Mouse (Mus musculus): ENCODE results near the gene Mcrip1. TPM values are rescaled to one million over a fixed set of nuclear protein-coding genes. Genes with fewer than 3 reads are reported as not detected.
"Not testable (repeated sequence)": the region's sequence is repeated elsewhere in the genome, so short reads cannot be mapped to it uniquely, and the experiment has no call there.

Gene Mcrip1
- polyA plus RNA-seq, 1 experiment from 2014 or later, result 115 TPM

GRCm38 (mm10) chr11:120560952-120561728, 11.6 kb upstream of the Mcrip1 start:
- Histone ChIP-seq H3K36me3 (ENCODE audit: control insufficient read depth, insufficient read depth, low read length) (peaks cover 54% of the 10 kb centered on the region), H3K4me3 (ENCODE audit: low read depth, low read length) (no peak overlapping the region), H3K9me3 (ENCODE audit: control insufficient read depth, low read length) (no peaks in the 10 kb centered on the region), H3K27me3 (ENCODE audit: control insufficient read depth, insufficient read depth, low read length) (no peaks in the 10 kb centered on the region), H3K4me2 (replicated peaks; ENCODE audit: low read depth) (no peak overlapping the region), H3K4me1 (replicated peaks; ENCODE audit: control insufficient read depth, insufficient read depth) (no peaks in the 10 kb centered on the region), H3K27ac (replicated peaks) (no peak overlapping the region), H3K9ac (ENCODE audit: low read length) (no peak overlapping the region)
- ATAC-seq (ENCODE audit: low FRiP score, low TSS enrichment) (no peak), DNase-seq (ENCODE audit: low spot score) (no peak)
- TF ChIP-seq CTCF (IDR thresholded peaks at IDR 0.05; ENCODE audit: low read depth), result no peak
- TF ChIP-seq EP300 (optimal IDR thresholded peaks at IDR 0.05), result no peak
- WGBS, result 90% methylated on average over 13 of the region's 13 CpGs

- H3K4me2 ChIP-seq (replicated peaks; ENCODE audit: low read depth); H3K4me3 ChIP-seq (ENCODE audit: low read depth, low read length); H3K9me3 ChIP-seq (ENCODE audit: control insufficient read depth, low read length); H3K4me1 ChIP-seq (replicated peaks; ENCODE audit: control insufficient read depth, insufficient read depth); ATAC-seq (ENCODE audit: low FRiP score, low TSS enrichment); H3K27ac ChIP-seq (replicated peaks); H3K9ac ChIP-seq (ENCODE audit: low read length); H3K27me3 ChIP-seq (ENCODE audit: control insufficient read depth, insufficient read depth, low read length); DNase-seq (ENCODE audit: low spot score): not testable (repeated sequence)
- 80% methylated on average over 6 of the region's 6 CpGs for WGBS
- peak; percentile 17; the same call in 1 of the 2 replicates for TF ChIP-seq CTCF (IDR thresholded peaks at IDR 0.05; ENCODE audit: low read depth)
- H3K36me3 ChIP-seq (ENCODE audit: control insufficient read depth, insufficient read depth, low read length), result peaks cover 42% of the 10 kb centered on the region
Measured at GRCm38 (mm10) chr11:120558843-120559242, 9.3 kb upstream of the Mcrip1 start.

- Histone ChIP-seq H3K27me3 (ENCODE audit: control insufficient read depth, insufficient read depth, low read length) (no peaks in the 10 kb centered on the region), H3K9ac (ENCODE audit: low read length) (no peak overlapping the region), H3K36me3 (ENCODE audit: control insufficient read depth, insufficient read depth, low read length) (peaks cover 9% of the 10 kb centered on the region), H3K27ac (replicated peaks) (no peak overlapping the region), H3K4me1 (replicated peaks; ENCODE audit: control insufficient read depth, insufficient read depth) (no peaks in the 10 kb centered on the region), H3K4me2 (replicated peaks; ENCODE audit: low read depth) (no peak overlapping the region), H3K9me3 (ENCODE audit: control insufficient read depth, low read length) (no peaks in the 10 kb centered on the region), H3K4me3 (ENCODE audit: low read depth, low read length) (no peak overlapping the region)
- ATAC-seq (ENCODE audit: low FRiP score, low TSS enrichment), result peak; percentile 48; the same call in 1 of the 2 replicates
- DNase-seq (ENCODE audit: low spot score), result no peak
- 75% methylated on average over 2 of the region's 2 CpGs for WGBS
- TF ChIP-seq CTCF (IDR thresholded peaks at IDR 0.05; ENCODE audit: low read depth), result no peak
- no peak for TF ChIP-seq EP300 (optimal IDR thresholded peaks at IDR 0.05)
Measured at GRCm38 (mm10) chr11:120555260-120555659, 5.7 kb upstream of the Mcrip1 start.

GRCm38 (mm10) chr11:120554834-120555233, 5.3 kb upstream of the Mcrip1 start:
- TF ChIP-seq EP300 (optimal IDR thresholded peaks at IDR 0.05) (no peak), CTCF (IDR thresholded peaks at IDR 0.05; ENCODE audit: low read depth) (no peak)
- no peak overlapping the region for H3K9ac ChIP-seq (ENCODE audit: low read length)
- ATAC-seq (ENCODE audit: low FRiP score, low TSS enrichment), result no peak
- no peak overlapping the region for H3K4me2 ChIP-seq (replicated peaks; ENCODE audit: low read depth)
- no peaks in the 10 kb centered on the region for H3K4me1 ChIP-seq (replicated peaks; ENCODE audit: control insufficient read depth, insufficient read depth)
- no peaks in the 10 kb centered on the region for H3K27me3 ChIP-seq (ENCODE audit: control insufficient read depth, insufficient read depth, low read length)
- no peak overlapping the region for H3K4me3 ChIP-seq (ENCODE audit: low read depth, low read length)
- H3K36me3 ChIP-seq (ENCODE audit: control insufficient read depth, insufficient read depth, low read length), result peaks cover 7% of the 10 kb centered on the region; the same call in 1 of the 2 replicates
- DNase-seq (ENCODE audit: low spot score), result no peak
- no peaks in the 10 kb centered on the region for H3K9me3 ChIP-seq (ENCODE audit: control insufficient read depth, low read length)
- H3K27ac ChIP-seq (replicated peaks), result no peak overlapping the region
- WGBS, result 63% methylated on average over 7 of the region's 7 CpGs

GRCm38 (mm10) chr11:120552736-120553135, 3.2 kb upstream of the Mcrip1 start:
- ATAC-seq (ENCODE audit: low FRiP score, low TSS enrichment) (no peak), DNase-seq (ENCODE audit: low spot score) (no peak)
- Histone ChIP-seq H3K27ac (replicated peaks) (no peak overlapping the region), H3K9ac (ENCODE audit: low read length) (no peak overlapping the region), H3K4me1 (replicated peaks; ENCODE audit: control insufficient read depth, insufficient read depth) (peaks cover 5% of the 10 kb centered on the region; the same call in 1 of the 2 replicates), H3K36me3 (ENCODE audit: control insufficient read depth, insufficient read depth, low read length) (no peaks in the 10 kb centered on the region), H3K4me2 (replicated peaks; ENCODE audit: low read depth) (no peak overlapping the region), H3K27me3 (ENCODE audit: control insufficient read depth, insufficient read depth, low read length) (no peaks in the 10 kb centered on the region), H3K4me3 (ENCODE audit: low read depth, low read length) (no peak overlapping the region), H3K9me3 (ENCODE audit: control insufficient read depth, low read length) (no peaks in the 10 kb centered on the region)
- 65% methylated on average over 5 of the region's 5 CpGs for WGBS
- TF ChIP-seq EP300 (optimal IDR thresholded peaks at IDR 0.05), result no peak
- TF ChIP-seq CTCF (IDR thresholded peaks at IDR 0.05; ENCODE audit: low read depth), result no peak

GRCm38 (mm10) chr11:120550810-120551440, 1.4 kb upstream of the Mcrip1 start, which contains the start of gene Ppp1r27:
Ppp1r27 (minus strand) TSS chr11:120551132.
- peaks cover 5% of the 10 kb centered on the region; the same call in 1 of the 2 replicates for H3K4me1 ChIP-seq (replicated peaks; ENCODE audit: control insufficient read depth, insufficient read depth)
- ATAC-seq (ENCODE audit: low FRiP score, low TSS enrichment) (no peak), DNase-seq (ENCODE audit: low spot score) (no peak)
- H3K27me3 ChIP-seq (ENCODE audit: control insufficient read depth, insufficient read depth, low read length), result no peaks in the 10 kb centered on the region
- no peaks in the 10 kb centered on the region for H3K36me3 ChIP-seq (ENCODE audit: control insufficient read depth, insufficient read depth, low read length)
- peak within 1 kb of the TSS; percentile 95 for H3K9ac ChIP-seq (ENCODE audit: low read length)
- no peaks in the 10 kb centered on the region for H3K9me3 ChIP-seq (ENCODE audit: control insufficient read depth, low read length)
- peak within 1 kb of the TSS; percentile 72 for H3K4me2 ChIP-seq (replicated peaks; ENCODE audit: low read depth)
- WGBS, result 93% methylated on average over 28 of the region's 28 CpGs
- no peak for TF ChIP-seq EP300 (optimal IDR thresholded peaks at IDR 0.05)
- no peak for TF ChIP-seq CTCF (IDR thresholded peaks at IDR 0.05; ENCODE audit: low read depth)
- H3K4me3 ChIP-seq (ENCODE audit: low read depth, low read length), result peak within 1 kb of the TSS; percentile 88
- peak within 1 kb of the TSS; percentile 98; the same call in 1 of the 2 replicates for H3K27ac ChIP-seq (replicated peaks)
